Mouse (Mus musculus) C2C12 (cell line): ENCODE data around the gene Aebp1.

Experiments
- CTCF ChIP-seq: IDR thresholded peaks from one replicate; pipeline ENCODE4 v1.5.1; 2011; ENCODE audit not compliant: control insufficient read depth, insufficient read depth, insufficient read length
- FOSL1 ChIP-seq: IDR thresholded peaks from one replicate; pipeline ENCODE4 v1.8.0; 2011; ENCODE audit warnings: mild to moderate bottlenecking, low read length; ENCODE audit not compliant: poor library complexity, insufficient read depth, severe bottlenecking
- MAX ChIP-seq: IDR thresholded peaks from one replicate; pipeline ENCODE4 v1.6.1; 2011; ENCODE audit warnings: mild to moderate bottlenecking, control low read depth
- MYOG ChIP-seq: IDR thresholded peaks from one replicate; pipeline ENCODE4 v1.6.1; 2011; ENCODE audit not compliant: control insufficient read depth, insufficient read length; ENCODE audit errors: extremely low read depth
- USF1 ChIP-seq: IDR thresholded peaks from one replicate; pipeline ENCODE4 v1.6.1; 2011; ENCODE audit warnings: low read depth, mild to moderate bottlenecking, control low read depth, moderate library complexity

- TF ChIP-seq CTCF = no peak
- TF ChIP-seq MAX = peak; percentile 58
- TF ChIP-seq USF1 = no peak
- no peak for TF ChIP-seq MYOG
- peak; percentile 53 for TF ChIP-seq FOSL1
Observed at GRCm38 (mm10) chr11:5835057-5835456, 26.7 kb upstream of the Aebp1 start.
